ENCODE assay signal across 18 mouse cellular contexts in genomic region chr15:97955286-97955685, GRCm38 (mm10). TPM values are rescaled to one million over a fixed set of nuclear protein-coding genes. Genes with fewer than 3 reads are reported as not detected.
A peak's percentile ranks its signal among the peaks of the same experiment; 100 is the strongest.
DNase-seq lines count a peak whose midpoint lies in the region; ATAC-seq and TF ChIP-seq lines count a peak whose summit lies in the region.
"Had no signal": no experiment of that assay in that cellular context is flagged by ENCODE, and none has a peak within 500 bp of the region (broad histone marks: within the 10 kb centered on the region; RNA-seq: fewer than 3 reads in every experiment).

No protein-coding gene starts in this region.

- TF ChIP-seq POLR2A in heart, adult 2 months (IDR thresholded peaks at IDR 0.05; ENCODE audit: insufficient read depth, low read depth, low read length): no peak
- TF ChIP-seq POLR2A in MEL (IDR thresholded peaks at IDR 0.05; ENCODE audit: control insufficient read depth in 1 of 2, insufficient read depth in 1 of 2, low read depth in 1 of 2, low read length in 2 of 2, poor library complexity in 1 of 2): no peak

- H3K4me1 ChIP-seq in heart, embryonic 10.5 days: peaks cover 14% of the 10 kb centered on the region
- no peaks in the 10 kb centered on the region; the same call in 1 of the 2 replicates for H3K4me1 ChIP-seq in heart, adult 2 months (ENCODE audit: control insufficient read depth, insufficient read depth, low read length)
- H3K4me1 ChIP-seq in lung, embryonic 15.5 days: peaks cover 5% of the 10 kb centered on the region; the same call in 1 of the 2 replicates
- H3K4me1 ChIP-seq in MEL (ENCODE audit: control insufficient read depth in 1 of 2, insufficient read depth in 2 of 2, low read length in 2 of 2): no peaks in the 10 kb centered on the region; a peak in 1 of 4 replicates
- H3K4me1 ChIP-seq in limb, embryonic 10.5 days: peaks cover 29% of the 10 kb centered on the region

- 0 out of 2 replicates have a peak, but pooled peaks have one; percentile 15 for ATAC-seq in lung, embryonic 15.5 days (ENCODE audit: borderline replicate concordance, extremely low read depth, low FRiP score, low TSS enrichment)
- ATAC-seq: inflammation-experienced regulatory T-cells, adult 6 months; midbrain, embryonic 15.5 days had no signal

- intact Hi-C loops in heart, adult 2 months (cut with DNase I): no loop called here

- no peaks in the 10 kb centered on the region for H3K9me3 ChIP-seq in heart, embryonic 10.5 days
- H3K9me3 ChIP-seq in lung, embryonic 15.5 days: no peaks in the 10 kb centered on the region
- no peaks in the 10 kb centered on the region for H3K9me3 ChIP-seq in MEL (replicated peaks; ENCODE audit: insufficient read depth, low read length)
- no peaks in the 10 kb centered on the region for H3K9me3 ChIP-seq in limb, embryonic 10.5 days (replicated peaks)
- H3K9me3 ChIP-seq: limb, embryonic 15.5 days; midbrain, embryonic 15.5 days; neural tube, embryonic 13.5 days had no signal

- no peaks in the 10 kb centered on the region for H3K36me3 ChIP-seq in heart, embryonic 10.5 days
- H3K36me3 ChIP-seq in heart, adult 2 months (ENCODE audit: control insufficient read depth, insufficient read depth, low read length): no peaks in the 10 kb centered on the region
- H3K36me3 ChIP-seq in lung, embryonic 15.5 days: no peaks in the 10 kb centered on the region
- no peaks in the 10 kb centered on the region for H3K36me3 ChIP-seq in MEL (ENCODE audit: control insufficient read depth in 1 of 2, insufficient read depth in 2 of 2, low read length in 2 of 2)
- no peaks in the 10 kb centered on the region for H3K36me3 ChIP-seq in limb, embryonic 10.5 days
- H3K36me3 ChIP-seq: limb, embryonic 15.5 days; midbrain, embryonic 15.5 days; neural tube, embryonic 13.5 days had no signal

- WGBS in heart, embryonic 10.5 days: 65% methylated on average over 1 of the region's 1 CpGs
- WGBS in heart, adult 2 months: 23% methylated on average over 1 of the region's 1 CpGs
- WGBS in lung, embryonic 15.5 days: 24% methylated on average over 1 of the region's 1 CpGs
- WGBS in limb, embryonic 10.5 days: 68% methylated on average over 1 of the region's 1 CpGs

- DNase-seq in heart, embryonic 10.5 days (ENCODE audit: low spot score): no peak
- no peak for DNase-seq in heart, adult 2 months
- no peak for DNase-seq in lung, postnatal 4 days
- DNase-seq in MEL (ENCODE audit: low read depth, low spot score): no peak
- no peak for DNase-seq in limb, embryonic 10.5 days (ENCODE audit: low spot score)
- no peak for DNase-seq in urinary bladder, postnatal 25 days (ENCODE audit: low spot score)
- DNase-seq: adrenal gland, postnatal 36 days; cerebellum, adult 8-10 months; gastrocnemius, postnatal 25 days; lung, postnatal 36 days; right cerebral cortex, postnatal 14 days; thymus, postnatal 36 days had no signal

- no peak overlapping the region for H3K4me2 ChIP-seq in lung, embryonic 15.5 days
- H3K4me2 ChIP-seq: heart, embryonic 11.5 days; limb, embryonic 15.5 days; midbrain, embryonic 15.5 days; neural tube, embryonic 13.5 days had no signal

- peaks cover 49% of the 10 kb centered on the region for H3K27me3 ChIP-seq in heart, embryonic 10.5 days (ENCODE audit: insufficient read depth, poor library complexity, severe bottlenecking)
- H3K27me3 ChIP-seq in heart, adult 2 months (ENCODE audit: control insufficient read depth, insufficient read depth, low read length): no peaks in the 10 kb centered on the region
- H3K27me3 ChIP-seq in lung, embryonic 15.5 days: no peaks in the 10 kb centered on the region
- H3K27me3 ChIP-seq in MEL (ENCODE audit: control insufficient read depth in 1 of 2, insufficient read depth in 2 of 2, low read length in 2 of 2): no peaks in the 10 kb centered on the region
- peaks cover 9% of the 10 kb centered on the region; the same call in 1 of the 2 replicates for H3K27me3 ChIP-seq in limb, embryonic 10.5 days (ENCODE audit: low read depth, poor library complexity, severe bottlenecking)
- H3K27me3 ChIP-seq: limb, embryonic 15.5 days; midbrain, embryonic 15.5 days; neural tube, embryonic 13.5 days had no signal

- TF ChIP-seq EP300 in heart, adult 2 months (IDR thresholded peaks at IDR 0.05; ENCODE audit: insufficient read depth, low read depth, low read length): no peak
- TF ChIP-seq EP300 in MEL (IDR thresholded peaks at IDR 0.05; ENCODE audit: low read depth in 1 of 2, low read length in 2 of 2): no peak

- no peak overlapping the region for H3K9ac ChIP-seq in heart, adult 2 months (ENCODE audit: low read depth, low read length)
- no peak overlapping the region for H3K9ac ChIP-seq in lung, embryonic 15.5 days
- peak overlapping the region; percentile 9; the same call in 1 of the 2 replicates for H3K9ac ChIP-seq in MEL (ENCODE audit: control insufficient read depth, low read depth, low read length, poor library complexity, severe bottlenecking)
- H3K9ac ChIP-seq: limb, embryonic 15.5 days; midbrain, embryonic 15.5 days had no signal

- peak overlapping the region; percentile 59; the same call in 1 of the 2 replicates for H3K27ac ChIP-seq in heart, embryonic 10.5 days
- H3K27ac ChIP-seq in heart, adult 2 months: no peak overlapping the region
- no peak overlapping the region for H3K27ac ChIP-seq in lung, embryonic 15.5 days
- no peak overlapping the region for H3K27ac ChIP-seq in MEL (ENCODE audit: control insufficient read depth, low read depth, low read length)
- H3K27ac ChIP-seq in limb, embryonic 10.5 days: peak overlapping the region; percentile 42
- H3K27ac ChIP-seq: limb, embryonic 15.5 days; midbrain, embryonic 15.5 days; neural tube, embryonic 13.5 days had no signal

- H3K4me3 ChIP-seq in heart, embryonic 10.5 days: no peak overlapping the region
- H3K4me3 ChIP-seq in heart, adult 2 months: no peak overlapping the region
- H3K4me3 ChIP-seq in lung, embryonic 15.5 days: no peak overlapping the region
- no peak overlapping the region for H3K4me3 ChIP-seq in MEL (ENCODE audit: control insufficient read depth in 1 of 2, insufficient read depth in 1 of 2, low read depth in 2 of 2, low read length in 2 of 2)
- no peak overlapping the region for H3K4me3 ChIP-seq in limb, embryonic 10.5 days
- H3K4me3 ChIP-seq: limb, embryonic 15.5 days; midbrain, embryonic 15.5 days; neural tube, embryonic 13.5 days had no signal

- no peak for TF ChIP-seq RAD21 in MEL (IDR thresholded peaks at IDR 0.05; ENCODE audit: low read depth, low read length)

- no peaks in the 10 kb centered on the region for H3K79me2 ChIP-seq in heart, adult 2 months (replicated peaks; ENCODE audit: control insufficient read depth, insufficient read depth, low read length)
- no peaks in the 10 kb centered on the region for H3K79me2 ChIP-seq in MEL (ENCODE audit: control insufficient read depth, insufficient read depth, low read length, poor library complexity)

- no peak for TF ChIP-seq CTCF in heart, adult 2 months (IDR thresholded peaks at IDR 0.05)
- no peak for TF ChIP-seq CTCF in MEL (IDR thresholded peaks at IDR 0.05 in 2 of 3, conservative IDR thresholded peaks at IDR 0.05 in 1 of 3; ENCODE audit: control insufficient read depth in 1 of 3, insufficient read depth in 1 of 3, low read depth in 2 of 3, low read length in 3 of 3, poor library complexity in 1 of 3, severe bottlenecking in 1 of 3)

TF ChIP-seq in MEL, 35 proteins besides CTCF, POLR2A, EP300 and RAD21:
- TF ChIP-seq MAZ (IDR thresholded peaks at IDR 0.05; ENCODE audit: low read depth, low read length): no peak
- TF ChIP-seq UBTF (IDR thresholded peaks at IDR 0.05; ENCODE audit: borderline replicate concordance, insufficient read depth, low read depth, low read length): no peak
- no peak for TF ChIP-seq MEF2A (IDR thresholded peaks at IDR 0.05; ENCODE audit: extremely low read depth, insufficient replicate concordance, low read depth, low read length, poor library complexity, severe bottlenecking)
- no peak for TF ChIP-seq POLR2AphosphoS2 (IDR thresholded peaks at IDR 0.05; ENCODE audit: low read length)
- no peak for TF ChIP-seq NELFE (IDR thresholded peaks at IDR 0.05; ENCODE audit: low read depth, low read length)
- TF ChIP-seq GATA1 (IDR thresholded peaks at IDR 0.05; ENCODE audit: low read depth, low read length): no peak
- no peak for TF ChIP-seq ZKSCAN1 (IDR thresholded peaks at IDR 0.05; ENCODE audit: low read depth, low read length)

RNA-seq across cellular contexts. Expression of gene Tmem106c, which starts 8.7 kb away (rescaled TPM):
- polyA plus RNA-seq in heart, embryonic 10.5 days (2016; fragmentation: Nextera tagmentation; extraction: Ambion mirVana): 32.0 and 33.5 TPM in 2 replicates
- total RNA-seq in heart, adult 2 months (2021): 10 to 100 TPM; 10.2 to 11.1 TPM
- 21.9 and 37.0 TPM in 2 replicates for polyA plus RNA-seq in heart, adult 2 months (2012; rRNA removed)
- 41.4 and 45.7 TPM in 2 replicates for polyA plus RNA-seq in lung, embryonic 15.5 days (2015; fragmentation: Nextera tagmentation; extraction: Ambion mirVana)
- 54.3 and 57.9 TPM in 2 replicates for total RNA-seq in MEL (2012; rRNA removed)
- 100 to 1,000 TPM in 1 of 2 experiments, not detected in 1; 121 TPM for polyA plus RNA-seq in MEL (2012; ENCODE audit: insufficient read depth in 1 of 2, insufficient read length in 2 of 2, low read depth in 1 of 2, low replicate concordance in 2 of 2, missing spikeins in 1 of 2)
- polyA plus RNA-seq in limb, embryonic 10.5 days (2016; fragmentation: Nextera tagmentation; extraction: Ambion mirVana): 29.8 and 34.9 TPM in 2 replicates

RNA-seq across cellular contexts. Expression of gene Vdr, which starts 44.9 kb away (rescaled TPM):
- 0.75 and 0.77 TPM in 2 replicates for polyA plus RNA-seq in heart, embryonic 10.5 days (2016; fragmentation: Nextera tagmentation; extraction: Ambion mirVana)
- total RNA-seq in heart, adult 2 months (2021): 1 to 10 TPM; 1.1 to 2.0 TPM
- polyA plus RNA-seq in heart, adult 2 months (2012; rRNA removed): 2.3 and 2.7 TPM in 2 replicates
- 0.52 and 0.81 TPM in 2 replicates for polyA plus RNA-seq in lung, embryonic 15.5 days (2015; fragmentation: Nextera tagmentation; extraction: Ambion mirVana)
- total RNA-seq in MEL (2012; rRNA removed): 0.54 and 0.69 TPM in 2 replicates
- 1 to 10 TPM in 1 of 2 experiments, not detected in 1; 1.9 TPM for polyA plus RNA-seq in MEL (2012; ENCODE audit: insufficient read depth in 1 of 2, insufficient read length in 2 of 2, low read depth in 1 of 2, low replicate concordance in 2 of 2, missing spikeins in 1 of 2)
- 0.15 and 0.23 TPM in 2 replicates for polyA plus RNA-seq in limb, embryonic 10.5 days (2016; fragmentation: Nextera tagmentation; extraction: Ambion mirVana)

RNA-seq across cellular contexts. Expression of gene Col2a1, which starts 49.2 kb away (rescaled TPM):
- 131 and 160 TPM in 2 replicates for polyA plus RNA-seq in heart, embryonic 10.5 days (2016; fragmentation: Nextera tagmentation; extraction: Ambion mirVana)
- total RNA-seq in heart, adult 2 months (2021): under 1 TPM; 0.27 to 0.37 TPM
- 0.12 and 0.61 TPM in 2 replicates for polyA plus RNA-seq in heart, adult 2 months (2012; rRNA removed)
- polyA plus RNA-seq in lung, embryonic 15.5 days (2015; fragmentation: Nextera tagmentation; extraction: Ambion mirVana): 19.1 and 20.1 TPM in 2 replicates
- total RNA-seq in MEL (2012; rRNA removed): 0.04 TPM in 1 of 2 replicates, not detected in the other
- under 1 TPM in 1 of 2 experiments, not detected in 1; 0.04 TPM for polyA plus RNA-seq in MEL (2012; ENCODE audit: insufficient read depth in 1 of 2, insufficient read length in 2 of 2, low read depth in 1 of 2, low replicate concordance in 2 of 2, missing spikeins in 1 of 2)
- 72.8 and 186 TPM in 2 replicates for polyA plus RNA-seq in limb, embryonic 10.5 days (2016; fragmentation: Nextera tagmentation; extraction: Ambion mirVana)
- total RNA-seq: adrenal gland, postnatal 36 days had no signal
- polyA plus RNA-seq: inflammation-experienced regulatory T-cells, adult 6 months had no signal

Comparison
In these comparisons a context has a peak if more than half of its experiments do, and no peak if none do; other contexts are left out.
1. H3K27ac ChIP-seq: peak in heart, embryonic 10.5 days (single experiment) and limb, embryonic 10.5 days (single experiment); none in heart, adult 2 months (single experiment), lung, embryonic 15.5 days (single experiment) and MEL (single experiment).
2. RNA of gene Col2a1, which starts 49.2 kb away (polyA plus RNA-seq): 72.8 to 186 TPM in limb, embryonic 10.5 days, 131 to 160 TPM in heart, embryonic 10.5 days and 19.1 to 20.1 TPM in lung, embryonic 15.5 days; 0.12 to 0.61 TPM in heart, adult 2 months and 0.04 TPM in MEL; every median in the first group is over 10 times any median in the second.